Mouse (Mus musculus): Measurements from ENCODE around the gene Araf. TPM values are rescaled to one million over a fixed set of nuclear protein-coding genes. Genes with fewer than 3 reads are reported as not detected.
"Not testable (repeated sequence)": the region's sequence is repeated elsewhere in the genome, so short reads cannot be mapped to it uniquely, and the experiment has no call there.

The Araf gene
- polyA plus RNA-seq, 1 experiment from 2014 or later = 95.7 TPM

GRCm38 (mm10) chrX:20787309-20787708, 10.3 kb upstream of the Araf start:
- no peaks in the 10 kb centered on the region for H3K4me1 ChIP-seq (ENCODE audit: control insufficient read depth in 2 of 2, insufficient read depth in 2 of 2, low read length in 2 of 2)
- no peak for ATAC-seq (ENCODE audit: insufficient number of reproducible peaks, insufficient read depth, low FRiP score, low read depth)
- H3K9ac ChIP-seq (ENCODE audit: low read length) = no peak overlapping the region
- H3K9me3 ChIP-seq (ENCODE audit: control insufficient read depth, low read length) = no peaks in the 10 kb centered on the region
- H3K36me3 ChIP-seq (ENCODE audit: control insufficient read depth, insufficient read depth, low read length) = no peaks in the 10 kb centered on the region
- WGBS = 56% methylated on average over 2 of the region's 2 CpGs
- H3K27ac ChIP-seq (replicated peaks in 1 of 2; ENCODE audit: control insufficient read depth in 1 of 2, insufficient read depth in 1 of 2, low read depth in 2 of 2, low read length in 2 of 2) = no peak overlapping the region
- no peak overlapping the region for H3K4me2 ChIP-seq (ENCODE audit: low read length)
- H3K4me3 ChIP-seq (ENCODE audit: control insufficient read depth in 1 of 2, insufficient read depth in 1 of 2, low read depth in 1 of 2, low read length in 2 of 2) = no peak overlapping the region
- H3K27me3 ChIP-seq (ENCODE audit: control insufficient read depth, insufficient read depth, low read length) = no peaks in the 10 kb centered on the region

GRCm38 (mm10) chrX:20792417-20792816, 5.2 kb upstream of the Araf start:
- Histone ChIP-seq H3K27ac (replicated peaks in 1 of 2; ENCODE audit: control insufficient read depth in 1 of 2, insufficient read depth in 1 of 2, low read depth in 2 of 2, low read length in 2 of 2) (no peak overlapping the region), H3K4me1 (ENCODE audit: control insufficient read depth in 2 of 2, insufficient read depth in 2 of 2, low read length in 2 of 2) (no peaks in the 10 kb centered on the region), H3K27me3 (ENCODE audit: control insufficient read depth, insufficient read depth, low read length) (no peaks in the 10 kb centered on the region), H3K4me3 (ENCODE audit: control insufficient read depth in 1 of 2, insufficient read depth in 1 of 2, low read depth in 1 of 2, low read length in 2 of 2) (no peak overlapping the region), H3K9ac (ENCODE audit: low read length) (no peak overlapping the region), H3K9me3 (ENCODE audit: control insufficient read depth, low read length) (no peaks in the 10 kb centered on the region), H3K36me3 (ENCODE audit: control insufficient read depth, insufficient read depth, low read length) (no peaks in the 10 kb centered on the region), H3K4me2 (ENCODE audit: low read length) (no peak overlapping the region)
- ATAC-seq (ENCODE audit: insufficient number of reproducible peaks, insufficient read depth, low FRiP score, low read depth) = no peak
- 39% methylated on average over 3 of the region's 3 CpGs for WGBS

- 50% methylated on average over 7 of the region's 7 CpGs for WGBS
- Histone ChIP-seq H3K9me3 (ENCODE audit: control insufficient read depth, low read length) (no peaks in the 10 kb centered on the region), H3K4me3 (ENCODE audit: control insufficient read depth in 1 of 2, insufficient read depth in 1 of 2, low read depth in 1 of 2, low read length in 2 of 2) (no peak overlapping the region), H3K4me2 (ENCODE audit: low read length) (no peak overlapping the region), H3K4me1 (ENCODE audit: control insufficient read depth in 2 of 2, insufficient read depth in 2 of 2, low read length in 2 of 2) (no peaks in the 10 kb centered on the region), H3K9ac (ENCODE audit: low read length) (no peak overlapping the region), H3K27ac (replicated peaks in 1 of 2; ENCODE audit: control insufficient read depth in 1 of 2, insufficient read depth in 1 of 2, low read depth in 2 of 2, low read length in 2 of 2) (no peak overlapping the region), H3K27me3 (ENCODE audit: control insufficient read depth, insufficient read depth, low read length) (no peaks in the 10 kb centered on the region), H3K36me3 (ENCODE audit: control insufficient read depth, insufficient read depth, low read length) (no peaks in the 10 kb centered on the region)
- no peak for ATAC-seq (ENCODE audit: insufficient number of reproducible peaks, insufficient read depth, low FRiP score, low read depth)
These were observed 4.4 kb upstream of the Araf start for GRCm38 (mm10) chrX:20793230-20793629.

GRCm38 (mm10) chrX:20794229-20794628, 3.4 kb upstream of the Araf start:
- Histone ChIP-seq H3K4me3 (ENCODE audit: control insufficient read depth in 1 of 2, insufficient read depth in 1 of 2, low read depth in 1 of 2, low read length in 2 of 2) (no peak overlapping the region), H3K4me1 (ENCODE audit: control insufficient read depth in 2 of 2, insufficient read depth in 2 of 2, low read length in 2 of 2) (no peaks in the 10 kb centered on the region), H3K27me3 (ENCODE audit: control insufficient read depth, insufficient read depth, low read length) (no peaks in the 10 kb centered on the region), H3K4me2 (ENCODE audit: low read length) (no peak overlapping the region), H3K36me3 (ENCODE audit: control insufficient read depth, insufficient read depth, low read length) (no peaks in the 10 kb centered on the region), H3K9ac (ENCODE audit: low read length) (no peak overlapping the region), H3K27ac (replicated peaks in 1 of 2; ENCODE audit: control insufficient read depth in 1 of 2, insufficient read depth in 1 of 2, low read depth in 2 of 2, low read length in 2 of 2) (no peak overlapping the region), H3K9me3 (ENCODE audit: control insufficient read depth, low read length) (no peaks in the 10 kb centered on the region)
- ATAC-seq (ENCODE audit: insufficient number of reproducible peaks, insufficient read depth, low FRiP score, low read depth) = no peak
- 33% methylated on average over 5 of the region's 5 CpGs for WGBS

- H3K4me2 ChIP-seq (ENCODE audit: low read length) = peak overlapping the region; percentile 63
- no peaks in the 10 kb centered on the region for H3K27me3 ChIP-seq (ENCODE audit: control insufficient read depth, insufficient read depth, low read length)
- ATAC-seq (ENCODE audit: insufficient number of reproducible peaks, insufficient read depth, low FRiP score, low read depth) = peak; percentile 92
- peak overlapping the region; percentile 79 to 86 for H3K27ac ChIP-seq (replicated peaks in 1 of 2; ENCODE audit: control insufficient read depth in 1 of 2, insufficient read depth in 1 of 2, low read depth in 2 of 2, low read length in 2 of 2)
- peak overlapping the region; percentile 49 to 54 for H3K4me3 ChIP-seq (ENCODE audit: control insufficient read depth in 1 of 2, insufficient read depth in 1 of 2, low read depth in 1 of 2, low read length in 2 of 2)
- peak overlapping the region; percentile 76 for H3K9ac ChIP-seq (ENCODE audit: low read length)
- no peaks in the 10 kb centered on the region for H3K9me3 ChIP-seq (ENCODE audit: control insufficient read depth, low read length)
- H3K36me3 ChIP-seq (ENCODE audit: control insufficient read depth, insufficient read depth, low read length) = no peaks in the 10 kb centered on the region
- no peaks in the 10 kb centered on the region for H3K4me1 ChIP-seq (ENCODE audit: control insufficient read depth in 2 of 2, insufficient read depth in 2 of 2, low read length in 2 of 2)
- WGBS = 15% methylated on average over 19 of the region's 21 CpGs
These were observed 655 bp downstream of the Araf start for GRCm38 (mm10) chrX:20798141-20798796.

GRCm38 (mm10) chrX:20798797-20799147, 1.2 kb downstream of the Araf start:
- Histone ChIP-seq H3K4me1 (ENCODE audit: control insufficient read depth in 2 of 2, insufficient read depth in 2 of 2, low read length in 2 of 2) (no peaks in the 10 kb centered on the region), H3K36me3 (ENCODE audit: control insufficient read depth, insufficient read depth, low read length) (no peaks in the 10 kb centered on the region), H3K4me3 (ENCODE audit: control insufficient read depth in 1 of 2, insufficient read depth in 1 of 2, low read depth in 1 of 2, low read length in 2 of 2) (peak overlapping the region; percentile 49 to 54), H3K9me3 (ENCODE audit: control insufficient read depth, low read length) (no peaks in the 10 kb centered on the region), H3K4me2 (ENCODE audit: low read length) (peak overlapping the region; percentile 63), H3K27me3 (ENCODE audit: control insufficient read depth, insufficient read depth, low read length) (no peaks in the 10 kb centered on the region), H3K9ac (ENCODE audit: low read length) (peak overlapping the region; percentile 76), H3K27ac (replicated peaks in 1 of 2; ENCODE audit: control insufficient read depth in 1 of 2, insufficient read depth in 1 of 2, low read depth in 2 of 2, low read length in 2 of 2) (peak overlapping the region; percentile 79 to 86)
- 29% methylated on average over 7 of the region's 7 CpGs for WGBS
- ATAC-seq (ENCODE audit: insufficient number of reproducible peaks, insufficient read depth, low FRiP score, low read depth) = no peak

GRCm38 (mm10) chrX:20801456-20801855, 3.8 kb downstream of the Araf start:
- no peaks in the 10 kb centered on the region for H3K36me3 ChIP-seq (ENCODE audit: control insufficient read depth, insufficient read depth, low read length)

GRCm38 (mm10) chrX:20804301-20804700, 6.7 kb downstream of the Araf start:
- not testable (repeated sequence) for H3K4me1 ChIP-seq (ENCODE audit: control insufficient read depth in 2 of 2, insufficient read depth in 2 of 2, low read length in 2 of 2); H3K9ac ChIP-seq (ENCODE audit: low read length); H3K27ac ChIP-seq (replicated peaks in 1 of 2; ENCODE audit: control insufficient read depth in 1 of 2, insufficient read depth in 1 of 2, low read depth in 2 of 2, low read length in 2 of 2); H3K9me3 ChIP-seq (ENCODE audit: control insufficient read depth, low read length); H3K4me2 ChIP-seq (ENCODE audit: low read length); H3K4me3 ChIP-seq (ENCODE audit: control insufficient read depth in 1 of 2, insufficient read depth in 1 of 2, low read depth in 1 of 2, low read length in 2 of 2); H3K36me3 ChIP-seq (ENCODE audit: control insufficient read depth, insufficient read depth, low read length); ATAC-seq (ENCODE audit: insufficient number of reproducible peaks, insufficient read depth, low FRiP score, low read depth); H3K27me3 ChIP-seq (ENCODE audit: control insufficient read depth, insufficient read depth, low read length)
- WGBS = 27% methylated on average over 1 of the region's 1 CpGs

More at GRCm38 (mm10) chrX:20801456-20801855, 3.8 kb downstream of the Araf start:
- no peaks in the 10 kb centered on the region for H3K9me3 ChIP-seq (ENCODE audit: control insufficient read depth, low read length)
- H3K4me2 ChIP-seq (ENCODE audit: low read length) = no peak overlapping the region
- 64% methylated on average over 2 of the region's 2 CpGs for WGBS
- no peak overlapping the region for H3K27ac ChIP-seq (replicated peaks in 1 of 2; ENCODE audit: control insufficient read depth in 1 of 2, insufficient read depth in 1 of 2, low read depth in 2 of 2, low read length in 2 of 2)
- ATAC-seq (ENCODE audit: insufficient number of reproducible peaks, insufficient read depth, low FRiP score, low read depth) = no peak
- H3K27me3 ChIP-seq (ENCODE audit: control insufficient read depth, insufficient read depth, low read length) = no peaks in the 10 kb centered on the region
- H3K9ac ChIP-seq (ENCODE audit: low read length) = no peak overlapping the region
- no peaks in the 10 kb centered on the region for H3K4me1 ChIP-seq (ENCODE audit: control insufficient read depth in 2 of 2, insufficient read depth in 2 of 2, low read length in 2 of 2)
- H3K4me3 ChIP-seq (ENCODE audit: control insufficient read depth in 1 of 2, insufficient read depth in 1 of 2, low read depth in 1 of 2, low read length in 2 of 2) = no peak overlapping the region

Measured in heart, embryonic 14.5 days (tissue).